Mouse (Mus musculus): ENCODE measurements at regions not wholly inside any gene's neighbourhood (a gene's known extent, or its start where the extent isn't known, plus 50 kb on each side); places are given as distances from the start of the nearest gene placed in this dataset.

DNA sequence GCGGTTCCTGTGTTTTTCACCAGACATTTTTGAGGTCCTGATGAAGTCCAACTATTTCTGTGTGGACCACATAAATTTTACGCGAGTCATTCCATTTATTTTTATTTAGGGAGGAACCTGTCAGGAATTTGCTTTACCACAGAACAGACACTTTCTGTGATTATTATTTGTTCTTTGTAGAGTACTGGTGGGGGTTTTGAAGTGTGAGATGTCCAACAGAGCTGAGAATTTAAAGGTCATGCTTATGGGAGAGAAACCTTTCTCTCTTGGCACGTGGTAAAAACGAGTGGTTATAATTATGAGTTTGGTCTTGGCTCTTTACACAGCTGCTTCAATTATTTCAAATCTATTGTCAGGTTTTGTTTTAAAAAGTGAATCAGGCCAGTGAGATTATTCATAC lies 143.7 kb downstream of the Moxd1 start:
- TF ChIP-seq CTCF (IDR thresholded peaks at IDR 0.05) (no peak), POLR2A (IDR thresholded peaks at IDR 0.05; ENCODE audit: insufficient read depth, low read depth, low read length) (no peak), EP300 (IDR thresholded peaks at IDR 0.05; ENCODE audit: insufficient read depth, low read depth, low read length) (no peak)
